Mouse (Mus musculus): ENCODE measurements at regions not wholly inside any gene's neighbourhood (a gene's known extent, or its start where the extent isn't known, plus 50 kb on each side); places are given as distances from the start of the nearest gene placed in this dataset.

DNA sequence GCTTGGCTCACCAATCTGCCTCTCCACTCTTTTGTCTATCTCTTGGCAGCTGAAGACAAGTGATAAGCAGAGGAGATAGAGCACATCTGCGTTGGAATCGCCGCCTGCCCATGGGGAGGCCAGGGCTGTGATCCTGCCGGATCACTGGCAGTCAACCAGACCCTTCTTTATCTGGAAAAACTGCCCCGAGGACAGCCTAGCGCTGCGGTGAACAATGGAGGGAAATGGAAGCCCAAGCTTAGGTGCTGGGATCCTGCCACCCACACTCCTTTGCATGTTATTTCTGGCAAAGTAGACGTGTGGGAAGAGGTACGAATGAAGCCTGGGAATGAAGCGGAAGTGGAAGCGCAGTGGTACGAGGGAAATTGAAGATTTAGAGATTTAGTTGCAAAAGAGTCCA lies 112.8 kb downstream of the Rassf10 start:
- H3K4me2 ChIP-seq, result no peak overlapping the region
- H3K9me3 ChIP-seq (replicated peaks), result no peaks in the 10 kb centered on the region
- no peak overlapping the region for H3K4me3 ChIP-seq (replicated peaks)
- H3K36me3 ChIP-seq, result no peaks in the 10 kb centered on the region
- ATAC-seq (ENCODE audit: low FRiP score), result no peak
- H3K4me1 ChIP-seq, result 0 out of 2 replicates have a peak, but pooled peaks cover 4% of the 10 kb centered on the region
- H3K27ac ChIP-seq (replicated peaks), result no peak overlapping the region
- WGBS, result 74% methylated on average over 12 of the region's 12 CpGs
- H3K9ac ChIP-seq (replicated peaks), result no peak overlapping the region
- no peaks in the 10 kb centered on the region for H3K27me3 ChIP-seq (replicated peaks)

DNA sequence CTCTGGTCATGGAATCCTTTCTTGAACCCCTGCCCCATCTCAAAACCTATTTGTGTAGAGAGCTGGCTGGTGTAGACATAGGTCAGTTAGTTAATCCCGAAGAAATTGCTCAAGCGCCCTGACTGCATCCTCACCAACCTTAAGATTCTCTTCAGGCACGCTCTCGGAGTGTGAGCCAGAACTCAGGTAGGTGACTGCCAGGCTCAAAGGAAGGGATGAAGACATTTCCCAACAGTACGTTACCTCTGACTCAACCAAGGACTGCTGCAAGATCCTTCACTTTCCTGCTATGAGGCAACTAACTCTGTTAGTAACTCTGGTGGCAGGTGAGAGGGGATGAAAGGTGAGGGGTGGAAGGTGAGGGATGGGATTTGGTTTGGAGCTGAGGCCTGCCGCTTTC lies 114.5 kb downstream of the Rassf10 start:
- Histone ChIP-seq H3K4me2 (no peak overlapping the region), H3K27me3 (replicated peaks) (no peaks in the 10 kb centered on the region), H3K4me1 (0 out of 2 replicates have a peak, but pooled peaks cover 4% of the 10 kb centered on the region), H3K36me3 (no peaks in the 10 kb centered on the region), H3K4me3 (replicated peaks) (no peak overlapping the region), H3K9ac (replicated peaks) (no peak overlapping the region), H3K9me3 (replicated peaks) (no peaks in the 10 kb centered on the region), H3K27ac (replicated peaks) (no peak overlapping the region)
- 95% methylated on average over 6 of the region's 6 CpGs for WGBS
- ATAC-seq (ENCODE audit: low FRiP score), result no peak

DNA sequence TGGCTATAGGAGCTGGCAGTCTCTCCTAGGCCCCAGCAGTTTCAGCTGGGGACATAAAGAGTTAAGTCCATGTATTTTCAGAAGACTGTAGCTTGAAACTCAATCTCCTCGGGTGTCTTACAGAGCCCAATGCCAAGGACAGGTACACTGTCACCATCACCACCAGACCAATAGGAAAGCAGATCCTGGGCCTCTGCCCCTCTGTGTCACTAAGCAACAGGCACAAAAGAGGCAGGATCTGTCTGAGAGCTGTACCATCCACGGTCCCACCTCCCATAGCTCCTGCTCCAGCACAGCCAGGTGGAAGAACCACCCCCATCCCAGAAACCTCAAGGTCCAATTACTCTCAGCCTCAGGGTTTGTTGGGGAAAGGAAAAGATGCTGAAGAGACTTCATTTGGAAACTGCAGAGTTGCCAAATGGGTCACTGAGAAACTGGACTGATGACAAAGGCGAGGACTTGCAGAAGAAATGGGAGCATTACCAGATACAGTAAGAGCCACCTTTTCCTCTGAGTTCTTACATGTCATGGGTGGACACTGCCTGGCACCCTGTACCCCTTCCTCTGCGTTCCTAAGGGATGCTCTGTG lies 115.7 kb downstream of the Rassf10 start:
- Histone ChIP-seq H3K27me3 (replicated peaks) (no peaks in the 10 kb centered on the region), H3K4me2 (no peak overlapping the region), H3K4me1 (peaks cover 9% of the 10 kb centered on the region), H3K36me3 (no peaks in the 10 kb centered on the region), H3K9ac (replicated peaks) (no peak overlapping the region), H3K27ac (replicated peaks) (no peak overlapping the region), H3K4me3 (replicated peaks) (no peak overlapping the region), H3K9me3 (replicated peaks) (no peaks in the 10 kb centered on the region)
- WGBS, result 74% methylated on average over 4 of the region's 4 CpGs
- ATAC-seq (ENCODE audit: low FRiP score), result no peak

DNA sequence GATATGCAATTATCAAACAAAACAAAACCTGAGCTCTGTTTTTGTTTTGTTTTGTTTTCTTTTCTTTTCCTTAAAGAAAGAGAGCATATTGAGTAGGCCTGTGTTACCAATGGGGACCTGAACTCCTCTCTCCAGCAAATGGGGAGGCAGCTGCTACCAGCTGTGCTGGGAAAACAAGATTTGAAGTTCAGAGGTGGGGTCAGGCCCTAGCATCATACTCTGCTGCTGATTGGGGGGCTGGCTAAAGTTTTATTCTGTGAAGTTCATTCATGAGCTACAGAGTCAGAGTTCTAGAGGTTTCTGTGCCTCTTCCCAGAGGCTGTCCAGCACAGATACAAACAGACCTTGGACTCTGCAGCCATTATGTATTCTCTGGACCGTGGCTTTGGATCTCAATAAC lies 117.7 kb downstream of the Rassf10 start:
- H3K27ac ChIP-seq (replicated peaks), result no peak overlapping the region
- no peaks in the 10 kb centered on the region for H3K9me3 ChIP-seq (replicated peaks)
- no peak overlapping the region for H3K9ac ChIP-seq (replicated peaks)
- H3K4me2 ChIP-seq, result no peak overlapping the region
- H3K4me3 ChIP-seq (replicated peaks), result no peak overlapping the region
- WGBS, result 81% methylated on average over 1 of the region's 1 CpGs
- H3K4me1 ChIP-seq, result peaks cover 7% of the 10 kb centered on the region
- no peaks in the 10 kb centered on the region for H3K27me3 ChIP-seq (replicated peaks)
- H3K36me3 ChIP-seq, result no peaks in the 10 kb centered on the region
- ATAC-seq (ENCODE audit: low FRiP score), result no peak

DNA sequence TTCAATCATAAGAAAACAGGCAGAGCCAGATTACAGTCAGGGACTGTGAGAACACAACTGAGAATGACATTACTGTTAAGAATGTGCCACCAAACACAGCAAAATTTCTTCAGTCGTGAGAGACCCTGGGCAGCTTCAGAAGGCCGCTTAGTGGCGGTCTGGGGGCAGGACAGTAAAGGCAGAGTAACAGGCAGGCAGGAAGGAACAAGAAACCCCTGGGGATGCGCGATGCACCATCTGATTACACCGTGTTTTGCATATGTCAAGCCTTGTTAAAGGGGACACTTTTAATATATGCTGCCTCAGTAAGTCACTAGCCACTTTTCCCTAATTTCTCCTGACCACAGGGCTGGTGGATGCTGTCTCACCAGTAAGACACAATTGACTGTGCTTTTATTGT lies 120.0 kb downstream of the Rassf10 start:
- 13% methylated on average over 6 of the region's 6 CpGs for WGBS
- peak overlapping the region; percentile 23; the same call in 1 of the 2 replicates for H3K27ac ChIP-seq (replicated peaks)
- no peak overlapping the region for H3K9ac ChIP-seq (replicated peaks)
- H3K4me2 ChIP-seq, result no peak overlapping the region
- no peaks in the 10 kb centered on the region for H3K27me3 ChIP-seq (replicated peaks)
- H3K4me3 ChIP-seq (replicated peaks), result no peak overlapping the region
- ATAC-seq (ENCODE audit: low FRiP score), result no peak; the same call in 1 of the 2 replicates
- peaks cover 5% of the 10 kb centered on the region for H3K4me1 ChIP-seq
- no peaks in the 10 kb centered on the region for H3K36me3 ChIP-seq
- no peaks in the 10 kb centered on the region for H3K9me3 ChIP-seq (replicated peaks)

DNA sequence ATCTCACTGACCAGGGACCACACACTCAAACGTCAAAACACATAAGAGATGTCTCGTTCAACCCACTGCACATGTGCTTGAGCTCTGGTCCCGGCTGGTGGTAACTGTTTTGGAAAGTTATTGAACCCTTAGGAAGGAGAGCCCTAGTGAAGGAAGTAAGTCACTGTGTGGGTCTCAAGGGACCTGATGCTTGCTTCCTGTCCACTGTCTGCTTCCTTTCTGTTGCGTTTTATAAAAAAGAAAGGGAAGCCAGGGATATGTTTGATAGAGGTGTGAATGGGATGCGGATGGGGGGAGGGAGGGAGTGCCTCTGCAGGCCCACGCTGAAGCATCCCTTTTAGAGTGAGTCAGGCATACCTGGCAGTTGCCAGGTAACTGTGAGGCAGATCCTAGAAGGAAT lies 121.6 kb downstream of the Rassf10 start:
- Histone ChIP-seq H3K4me2 (no peak overlapping the region), H3K36me3 (no peaks in the 10 kb centered on the region), H3K27me3 (replicated peaks) (no peaks in the 10 kb centered on the region), H3K27ac (replicated peaks) (no peak overlapping the region), H3K9me3 (replicated peaks) (no peaks in the 10 kb centered on the region), H3K9ac (replicated peaks) (no peak overlapping the region), H3K4me3 (replicated peaks) (no peak overlapping the region), H3K4me1 (peaks cover 5% of the 10 kb centered on the region)
- no peak for ATAC-seq (ENCODE audit: low FRiP score)
- 82% methylated on average over 6 of the region's 6 CpGs for WGBS

DNA sequence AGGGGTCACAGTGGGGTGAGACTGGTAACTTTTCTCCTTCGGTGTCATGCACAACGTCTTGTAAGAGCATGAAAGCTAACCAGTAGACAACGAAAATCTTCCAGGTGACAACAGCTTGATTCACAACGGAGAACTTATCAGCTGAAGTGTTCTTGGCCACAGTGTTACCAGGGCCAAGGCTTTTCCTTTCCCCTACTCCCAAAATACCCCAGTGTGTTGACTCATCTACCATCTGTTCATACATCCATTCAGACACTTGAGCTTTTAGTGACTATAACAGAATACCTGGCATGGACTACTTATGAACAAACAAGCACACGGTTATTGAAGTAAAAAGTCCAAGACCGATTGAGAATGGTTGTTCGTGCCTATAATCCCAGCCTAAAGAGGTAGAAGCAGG lies 122.5 kb downstream of the Rassf10 start:
- H3K9me3 ChIP-seq (replicated peaks), result no peaks in the 10 kb centered on the region
- no peak overlapping the region for H3K27ac ChIP-seq (replicated peaks)
- H3K4me2 ChIP-seq, result no peak overlapping the region
- no peaks in the 10 kb centered on the region for H3K27me3 ChIP-seq (replicated peaks)
- H3K9ac ChIP-seq (replicated peaks), result no peak overlapping the region
- no peaks in the 10 kb centered on the region for H3K36me3 ChIP-seq
- no peak overlapping the region for H3K4me3 ChIP-seq (replicated peaks)
- WGBS, result 95% methylated on average over 7 of the region's 7 CpGs
- H3K4me1 ChIP-seq, result peaks cover 5% of the 10 kb centered on the region
- no peak for ATAC-seq (ENCODE audit: low FRiP score)

DNA sequence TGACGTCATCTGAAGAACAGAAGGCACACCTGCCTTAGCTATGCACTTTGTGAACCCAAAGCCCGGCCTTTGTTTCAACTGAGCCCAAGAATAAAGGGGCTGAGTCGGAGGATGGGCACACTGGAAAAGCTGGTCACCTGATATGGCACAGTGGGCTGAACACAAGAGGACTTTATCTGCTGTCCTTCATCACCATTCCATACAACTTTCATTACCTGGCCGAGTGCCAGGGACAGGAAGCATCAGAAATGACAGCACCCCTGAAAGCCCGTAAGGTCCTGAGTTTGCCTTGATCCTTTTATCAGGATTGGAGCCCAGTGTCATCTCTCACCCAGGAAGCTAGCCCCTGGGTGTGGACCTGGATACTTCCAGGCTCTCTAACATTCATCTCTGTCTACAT lies 126.1 kb upstream of the Arntl start:
- H3K36me3 ChIP-seq, result no peaks in the 10 kb centered on the region
- ATAC-seq (ENCODE audit: low FRiP score), result no peak
- WGBS, result 79% methylated on average over 5 of the region's 5 CpGs

DNA sequence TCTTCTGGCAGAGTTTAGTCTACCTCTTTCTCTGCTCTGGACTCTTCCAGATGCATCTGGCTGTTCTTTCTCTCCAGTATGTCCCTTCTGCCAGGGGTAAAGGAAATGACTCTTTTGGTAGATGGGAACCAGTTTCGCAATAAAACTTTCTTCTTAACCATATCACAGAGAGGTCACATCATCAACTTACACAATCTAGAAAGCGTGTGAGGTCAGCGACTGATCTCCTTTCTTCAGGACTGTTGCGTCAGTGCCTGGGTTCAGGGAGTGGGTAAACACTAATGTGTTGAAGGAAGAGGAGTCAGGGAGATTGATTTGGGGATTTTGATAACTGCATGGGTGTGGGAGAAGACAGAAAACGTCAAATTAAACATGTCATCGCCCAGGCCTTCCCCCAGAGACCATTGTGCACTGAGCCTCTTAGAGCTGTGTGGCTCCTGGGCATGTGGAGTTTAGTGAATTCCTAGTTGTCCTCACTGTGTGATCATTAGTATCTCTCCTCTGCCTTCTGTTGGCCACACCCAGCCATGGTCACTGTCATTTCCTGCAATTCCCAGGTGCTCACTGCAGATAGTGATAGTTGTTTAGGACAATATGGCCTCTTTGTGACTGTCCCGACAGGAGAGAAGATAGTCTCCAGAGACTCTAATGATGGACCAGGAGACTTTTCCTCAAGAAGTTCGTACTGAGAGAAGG lies 122.2 kb upstream of the Arntl start:
- no peak overlapping the region for H3K27ac ChIP-seq (replicated peaks)
- 87% methylated on average over 8 of the region's 8 CpGs for WGBS

More for the DNA sequence above, 126.1 kb upstream of the Arntl start:
- no peaks in the 10 kb centered on the region; the same call in 1 of the 2 replicates for H3K27me3 ChIP-seq (replicated peaks)
- no peaks in the 10 kb centered on the region for H3K4me1 ChIP-seq
- H3K9ac ChIP-seq (replicated peaks), result no peak overlapping the region
- no peaks in the 10 kb centered on the region for H3K9me3 ChIP-seq (replicated peaks)
- no peak overlapping the region for H3K4me3 ChIP-seq (replicated peaks)
- no peak overlapping the region for H3K4me2 ChIP-seq
- no peak overlapping the region for H3K27ac ChIP-seq (replicated peaks)

DNA sequence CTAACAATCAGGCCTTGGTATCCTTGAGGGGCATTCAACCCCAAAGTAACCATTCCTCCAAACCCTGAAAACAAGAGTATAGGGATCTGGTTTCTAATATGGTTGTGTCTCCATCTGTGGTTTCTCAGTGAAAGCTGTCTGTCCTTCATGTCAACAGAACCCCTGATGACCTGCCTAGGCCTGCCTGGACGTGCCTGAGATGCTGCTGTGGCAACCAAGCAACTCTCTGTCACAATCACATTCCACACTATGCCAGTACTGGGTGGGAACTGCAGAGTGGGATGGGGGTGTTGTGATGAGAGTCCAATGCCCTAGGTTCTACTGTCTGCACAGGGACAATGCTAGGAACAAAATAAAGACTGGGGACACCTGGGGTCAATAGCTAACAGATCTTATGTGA lies 121.1 kb upstream of the Arntl start:
- Histone ChIP-seq H3K4me1 (no peaks in the 10 kb centered on the region), H3K4me2 (no peak overlapping the region), H3K36me3 (no peaks in the 10 kb centered on the region), H3K4me3 (replicated peaks) (no peak overlapping the region), H3K9me3 (replicated peaks) (no peaks in the 10 kb centered on the region), H3K27ac (replicated peaks) (no peak overlapping the region), H3K27me3 (replicated peaks) (no peaks in the 10 kb centered on the region; the same call in 1 of the 2 replicates), H3K9ac (replicated peaks) (no peak overlapping the region)
- 50% methylated on average over 1 of the region's 1 CpGs for WGBS
- no peak for ATAC-seq (ENCODE audit: low FRiP score)

More for the DNA sequence above, 122.2 kb upstream of the Arntl start:
- no peaks in the 10 kb centered on the region for H3K9me3 ChIP-seq (replicated peaks)
- H3K4me2 ChIP-seq, result no peak overlapping the region
- H3K9ac ChIP-seq (replicated peaks), result no peak overlapping the region
- ATAC-seq (ENCODE audit: low FRiP score), result no peak
- no peak overlapping the region for H3K4me3 ChIP-seq (replicated peaks)
- H3K27me3 ChIP-seq (replicated peaks), result no peaks in the 10 kb centered on the region; the same call in 1 of the 2 replicates
- no peaks in the 10 kb centered on the region for H3K4me1 ChIP-seq
- no peaks in the 10 kb centered on the region for H3K36me3 ChIP-seq

DNA sequence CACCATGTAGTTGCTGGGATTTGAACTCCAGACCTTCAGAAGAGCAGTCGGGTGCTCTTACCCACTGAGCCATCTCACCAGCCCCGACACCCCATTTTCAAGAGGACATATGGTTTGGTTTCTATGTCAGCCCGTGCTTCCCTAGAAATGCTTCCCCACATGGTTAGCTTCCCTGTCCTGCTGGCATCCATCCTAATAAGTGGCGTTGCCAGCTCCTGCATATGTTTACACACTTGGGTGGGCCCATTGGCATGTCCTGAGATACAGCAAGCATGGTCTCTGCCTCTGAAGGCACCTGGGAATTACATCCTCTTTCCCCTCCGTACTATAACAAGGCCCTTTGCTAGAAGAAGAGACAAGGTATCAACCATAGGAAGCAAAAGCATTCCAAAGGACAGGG lies 119.6 kb upstream of the Arntl start:
- ATAC-seq (ENCODE audit: low FRiP score), result no peak
- no peak overlapping the region for H3K4me2 ChIP-seq
- H3K9ac ChIP-seq (replicated peaks), result no peak overlapping the region
- H3K4me1 ChIP-seq, result no peaks in the 10 kb centered on the region
- H3K36me3 ChIP-seq, result no peaks in the 10 kb centered on the region
- H3K27me3 ChIP-seq (replicated peaks), result no peaks in the 10 kb centered on the region; the same call in 1 of the 2 replicates
- no peak overlapping the region for H3K4me3 ChIP-seq (replicated peaks)
- H3K9me3 ChIP-seq (replicated peaks), result no peaks in the 10 kb centered on the region
- H3K27ac ChIP-seq (replicated peaks), result no peak overlapping the region
- 81% methylated on average over 5 of the region's 5 CpGs for WGBS

DNA sequence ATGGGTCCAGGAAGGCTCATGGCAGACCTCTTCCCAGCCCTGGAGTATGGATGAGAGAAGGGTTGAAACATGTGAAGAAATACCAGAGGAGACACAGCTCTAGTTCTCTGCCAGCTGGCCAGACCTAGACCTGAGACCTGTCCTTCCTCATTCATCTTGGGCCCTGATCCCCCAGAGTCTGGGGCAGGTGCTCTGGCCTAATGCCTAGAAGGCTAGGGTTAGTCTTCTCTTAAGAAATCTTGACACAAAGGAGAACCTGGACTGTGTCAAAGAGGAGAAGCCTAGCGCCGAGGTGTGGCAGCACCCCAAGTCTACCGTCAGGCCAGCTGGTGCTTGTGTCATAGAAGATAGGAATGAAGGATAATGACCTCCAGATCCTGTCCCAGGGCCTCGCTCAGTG lies 118.2 kb upstream of the Arntl start:
- no peak overlapping the region for H3K4me3 ChIP-seq (replicated peaks)
- H3K9ac ChIP-seq (replicated peaks), result no peak overlapping the region
- 80% methylated on average over 4 of the region's 4 CpGs for WGBS
- no peaks in the 10 kb centered on the region; the same call in 1 of the 2 replicates for H3K27me3 ChIP-seq (replicated peaks)
- no peaks in the 10 kb centered on the region for H3K9me3 ChIP-seq (replicated peaks)
- no peak for ATAC-seq (ENCODE audit: low FRiP score)
- H3K36me3 ChIP-seq, result no peaks in the 10 kb centered on the region
- no peak overlapping the region for H3K4me2 ChIP-seq
- no peaks in the 10 kb centered on the region for H3K4me1 ChIP-seq
- no peak overlapping the region for H3K27ac ChIP-seq (replicated peaks)
